Mouse (Mus musculus) kidney, adult 9 months (tissue): Measurements from ENCODE around the gene Ppif.

Source experiments
- DNase-seq: peaks from one replicate; pipeline ENCODE4 v3.0.0; 2022

The Ppif gene

GRCm38 (mm10) chr14:25693888-25694568 is at the start of gene Ppif:
TSS of gene Ppif (plus strand) at chr14:25694154.
- DNase-seq = peak; percentile 96

GRCm38 (mm10) chr14:25645717-25646116 is 48.2 kb upstream of the Ppif start:
- no peak for DNase-seq

GRCm38 (mm10) chr14:25646161-25646621 is 47.8 kb upstream of the Ppif start:
- peak; percentile 84 for DNase-seq

GRCm38 (mm10) chr14:25651131-25651530 is 42.8 kb upstream of the Ppif start:
- no peak for DNase-seq

- DNase-seq = no peak
Measured at GRCm38 (mm10) chr14:25651905-25652304, 42.0 kb upstream of the Ppif start.

GRCm38 (mm10) chr14:25654401-25655197 is 39.4 kb upstream of the Ppif start:
- no peak for DNase-seq

GRCm38 (mm10) chr14:25660661-25661060 is 33.3 kb upstream of the Ppif start:
- no peak for DNase-seq

GRCm38 (mm10) chr14:25661185-25661920 is 32.6 kb upstream of the Ppif start:
- no peak for DNase-seq

GRCm38 (mm10) chr14:25663649-25664309 is 30.2 kb upstream of the Ppif start:
- DNase-seq = no peak

- DNase-seq = no peak
Measured at GRCm38 (mm10) chr14:25664310-25664695, 29.7 kb upstream of the Ppif start.

GRCm38 (mm10) chr14:25665314-25665970 is 28.5 kb upstream of the Ppif start:
- no peak for DNase-seq

GRCm38 (mm10) chr14:25666668-25667376 is 27.1 kb upstream of the Ppif start:
- no peak for DNase-seq

GRCm38 (mm10) chr14:25667587-25667986 is 26.4 kb upstream of the Ppif start:
- no peak for DNase-seq

- DNase-seq = no peak
Measured at GRCm38 (mm10) chr14:25679625-25680024, 14.3 kb upstream of the Ppif start.

GRCm38 (mm10) chr14:25682020-25682419 is 11.9 kb upstream of the Ppif start:
- DNase-seq = no peak

- no peak for DNase-seq
Measured at GRCm38 (mm10) chr14:25686216-25686945, 7.6 kb upstream of the Ppif start.

GRCm38 (mm10) chr14:25686983-25687901 is 6.7 kb upstream of the Ppif start:
- DNase-seq = no peak

GRCm38 (mm10) chr14:25693271-25693887 is 575 bp upstream of the Ppif start:
- DNase-seq = peak; percentile 61

- DNase-seq = peak; percentile 61
Measured at GRCm38 (mm10) chr14:25694569-25694897, 579 bp downstream of the Ppif start.

GRCm38 (mm10) chr14:25695059-25695458 is 1.1 kb downstream of the Ppif start:
- no peak for DNase-seq
